Mouse (Mus musculus) liver, embryonic 14.5 days (tissue): Measurements from ENCODE around the gene Kcnj15.

Source experiments
- CTCF ChIP-seq: IDR thresholded peaks from 2 replicates; pipeline ENCODE4 v1.5.1; 2016; ENCODE audit warnings: antibody characterized with exemption, low read depth, control low read depth
- EP300 ChIP-seq: IDR thresholded peaks from 2 replicates; pipeline ENCODE4 v1.6.1; 2016; ENCODE audit warnings: antibody characterized with exemption, low read depth

GRCm38 (mm10) chr16:95221051-95221450 is 36.3 kb upstream of the Kcnj15 start:
- no peak for TF ChIP-seq CTCF
- TF ChIP-seq EP300 = no peak
